Mouse (Mus musculus): Measurements from ENCODE around the gene Glrx2. TPM values are rescaled to one million over a fixed set of nuclear protein-coding genes. Genes with fewer than 3 reads are reported as not detected.
"Not testable (repeated sequence)": the region's sequence is repeated elsewhere in the genome, so short reads cannot be mapped to it uniquely, and the experiment has no call there.

Glrx2 gene
- polyA plus RNA-seq (2014; fragmentation: Nextera tagmentation; extraction: Ambion mirVana): 71.1 and 79.4 TPM in 2 replicates

- no CpG with 5 or more reads among the region's 2 CpGs for WGBS
- not testable (repeated sequence) for H3K4me1 ChIP-seq (ENCODE audit: control insufficient read depth, insufficient read depth, low read length)
Measured at GRCm38 (mm10) chr1:143716038-143716437, at the start of gene Glrx2. Gene Glrx2, plus strand, starts transcription at chr1:143716338.

GRCm38 (mm10) chr1:143675734-143676361 lies 40.3 kb upstream of the Glrx2 start:
- 96% methylated on average over 4 of the region's 4 CpGs for WGBS
- no peak overlapping the region for H3K9ac ChIP-seq (ENCODE audit: low read length)
- peaks cover 5% of the 10 kb centered on the region; the same call in 1 of the 2 replicates for H3K36me3 ChIP-seq (ENCODE audit: control insufficient read depth, insufficient read depth, low read length)
- H3K4me3 ChIP-seq (ENCODE audit: low read depth, low read length): no peak overlapping the region
- ATAC-seq (ENCODE audit: insufficient number of reproducible peaks, low FRiP score, low TSS enrichment, low read depth) (no peak), DNase-seq (ENCODE audit: low spot score) (no peak)
- H3K9me3 ChIP-seq (ENCODE audit: control insufficient read depth, low read length): no peaks in the 10 kb centered on the region
- no peak overlapping the region for H3K4me2 ChIP-seq (ENCODE audit: low read depth, severe bottlenecking)
- H3K27ac ChIP-seq (replicated peaks; ENCODE audit: low read depth, low read length): no peak overlapping the region
- H3K27me3 ChIP-seq (ENCODE audit: control insufficient read depth, insufficient read depth, low read length): no peaks in the 10 kb centered on the region
- H3K4me1 ChIP-seq (ENCODE audit: control insufficient read depth, insufficient read depth, low read length): no peaks in the 10 kb centered on the region

More at GRCm38 (mm10) chr1:143716038-143716437, at the start of gene Glrx2:
- DNase-seq (ENCODE audit: low spot score); H3K27ac ChIP-seq (replicated peaks; ENCODE audit: low read depth, low read length); H3K27me3 ChIP-seq (ENCODE audit: control insufficient read depth, insufficient read depth, low read length); H3K9me3 ChIP-seq (ENCODE audit: control insufficient read depth, low read length); H3K36me3 ChIP-seq (ENCODE audit: control insufficient read depth, insufficient read depth, low read length); H3K9ac ChIP-seq (ENCODE audit: low read length); H3K4me3 ChIP-seq (ENCODE audit: low read depth, low read length); ATAC-seq (ENCODE audit: insufficient number of reproducible peaks, low FRiP score, low TSS enrichment, low read depth); H3K4me2 ChIP-seq (ENCODE audit: low read depth, severe bottlenecking): not testable (repeated sequence)

- Histone ChIP-seq H3K9me3 (ENCODE audit: control insufficient read depth, low read length) (no peaks in the 10 kb centered on the region), H3K9ac (ENCODE audit: low read length) (no peak overlapping the region), H3K27me3 (ENCODE audit: control insufficient read depth, insufficient read depth, low read length) (no peaks in the 10 kb centered on the region), H3K4me1 (ENCODE audit: control insufficient read depth, insufficient read depth, low read length) (no peaks in the 10 kb centered on the region), H3K4me3 (ENCODE audit: low read depth, low read length) (no peak overlapping the region), H3K27ac (replicated peaks; ENCODE audit: low read depth, low read length) (no peak overlapping the region), H3K4me2 (ENCODE audit: low read depth, severe bottlenecking) (no peak overlapping the region), H3K36me3 (ENCODE audit: control insufficient read depth, insufficient read depth, low read length) (peaks cover 7% of the 10 kb centered on the region; the same call in 1 of the 2 replicates)
- no peak for DNase-seq (ENCODE audit: low spot score)
- no peak for ATAC-seq (ENCODE audit: insufficient number of reproducible peaks, low FRiP score, low TSS enrichment, low read depth)
- 95% methylated on average over 5 of the region's 5 CpGs for WGBS
Measured at GRCm38 (mm10) chr1:143681108-143681507, 35.0 kb upstream of the Glrx2 start.

GRCm38 (mm10) chr1:143684849-143685248 lies 31.3 kb upstream of the Glrx2 start:
- WGBS: 92% methylated on average over 3 of the region's 3 CpGs
- H3K4me3 ChIP-seq (ENCODE audit: low read depth, low read length): no peak overlapping the region
- H3K4me2 ChIP-seq (ENCODE audit: low read depth, severe bottlenecking): no peak overlapping the region
- DNase-seq (ENCODE audit: low spot score): no peak
- H3K9me3 ChIP-seq (ENCODE audit: control insufficient read depth, low read length): no peaks in the 10 kb centered on the region
- H3K27ac ChIP-seq (replicated peaks; ENCODE audit: low read depth, low read length): no peak overlapping the region
- no peaks in the 10 kb centered on the region for H3K27me3 ChIP-seq (ENCODE audit: control insufficient read depth, insufficient read depth, low read length)
- H3K9ac ChIP-seq (ENCODE audit: low read length): no peak overlapping the region
- ATAC-seq (ENCODE audit: insufficient number of reproducible peaks, low FRiP score, low TSS enrichment, low read depth): no peak
- 0 out of 2 replicates have a peak, but pooled peaks cover 4% of the 10 kb centered on the region for H3K36me3 ChIP-seq (ENCODE audit: control insufficient read depth, insufficient read depth, low read length)
- H3K4me1 ChIP-seq (ENCODE audit: control insufficient read depth, insufficient read depth, low read length): no peaks in the 10 kb centered on the region

- H3K36me3 ChIP-seq (ENCODE audit: control insufficient read depth, insufficient read depth, low read length): 0 out of 2 replicates have a peak, but pooled peaks cover 2% of the 10 kb centered on the region
- no peaks in the 10 kb centered on the region for H3K9me3 ChIP-seq (ENCODE audit: control insufficient read depth, low read length)
- peak overlapping the region; percentile 95 for H3K9ac ChIP-seq (ENCODE audit: low read length)
- under 1% methylated on average over 13 of the region's 13 CpGs for WGBS
- ATAC-seq (ENCODE audit: insufficient number of reproducible peaks, low FRiP score, low TSS enrichment, low read depth) (no peak), DNase-seq (ENCODE audit: low spot score) (no peak)
- peak overlapping the region; percentile 57 for H3K4me3 ChIP-seq (ENCODE audit: low read depth, low read length)
- peaks cover 3% of the 10 kb centered on the region; the same call in 1 of the 2 replicates for H3K4me1 ChIP-seq (ENCODE audit: control insufficient read depth, insufficient read depth, low read length)
- H3K4me2 ChIP-seq (ENCODE audit: low read depth, severe bottlenecking): peak overlapping the region; percentile 68
- no peak overlapping the region for H3K27ac ChIP-seq (replicated peaks; ENCODE audit: low read depth, low read length)
- no peaks in the 10 kb centered on the region for H3K27me3 ChIP-seq (ENCODE audit: control insufficient read depth, insufficient read depth, low read length)
Measured at GRCm38 (mm10) chr1:143701736-143702135, 14.4 kb upstream of the Glrx2 start.

GRCm38 (mm10) chr1:143702141-143702740 lies 13.9 kb upstream of the Glrx2 start:
- peak overlapping the region; percentile 68 for H3K4me2 ChIP-seq (ENCODE audit: low read depth, severe bottlenecking)
- peaks cover 3% of the 10 kb centered on the region; the same call in 1 of the 2 replicates for H3K4me1 ChIP-seq (ENCODE audit: control insufficient read depth, insufficient read depth, low read length)
- no peaks in the 10 kb centered on the region for H3K27me3 ChIP-seq (ENCODE audit: control insufficient read depth, insufficient read depth, low read length)
- peak overlapping the region; percentile 95 for H3K9ac ChIP-seq (ENCODE audit: low read length)
- no peak for DNase-seq (ENCODE audit: low spot score)
- H3K36me3 ChIP-seq (ENCODE audit: control insufficient read depth, insufficient read depth, low read length): no peaks in the 10 kb centered on the region
- H3K4me3 ChIP-seq (ENCODE audit: low read depth, low read length): peak overlapping the region; percentile 57
- H3K9me3 ChIP-seq (ENCODE audit: control insufficient read depth, low read length): no peaks in the 10 kb centered on the region
- ATAC-seq (ENCODE audit: insufficient number of reproducible peaks, low FRiP score, low TSS enrichment, low read depth): peak; percentile 75
- under 1% methylated on average over 33 of the region's 48 CpGs for WGBS
- H3K27ac ChIP-seq (replicated peaks; ENCODE audit: low read depth, low read length): peak overlapping the region; percentile 88

GRCm38 (mm10) chr1:143702741-143703262 lies 13.3 kb upstream of the Glrx2 start, which contains the start of gene Cdc73:
Gene Cdc73, minus strand, starts transcription at chr1:143702893.
- ATAC-seq (ENCODE audit: insufficient number of reproducible peaks, low FRiP score, low TSS enrichment, low read depth) (peak; percentile 99), DNase-seq (ENCODE audit: low spot score) (peak; percentile 91)
- H3K4me2 ChIP-seq (ENCODE audit: low read depth, severe bottlenecking): peak within 1 kb of the TSS; percentile 68
- under 1% methylated on average over 48 of the region's 74 CpGs for WGBS
- peak within 1 kb of the TSS; percentile 88 for H3K27ac ChIP-seq (replicated peaks; ENCODE audit: low read depth, low read length)
- peak within 1 kb of the TSS; percentile 95 for H3K9ac ChIP-seq (ENCODE audit: low read length)
- H3K27me3 ChIP-seq (ENCODE audit: control insufficient read depth, insufficient read depth, low read length): no peaks in the 10 kb centered on the region
- H3K9me3 ChIP-seq (ENCODE audit: control insufficient read depth, low read length): no peaks in the 10 kb centered on the region
- peaks cover 3% of the 10 kb centered on the region; the same call in 1 of the 2 replicates for H3K4me1 ChIP-seq (ENCODE audit: control insufficient read depth, insufficient read depth, low read length)
- peak within 1 kb of the TSS; percentile 57 for H3K4me3 ChIP-seq (ENCODE audit: low read depth, low read length)
- no peaks in the 10 kb centered on the region for H3K36me3 ChIP-seq (ENCODE audit: control insufficient read depth, insufficient read depth, low read length)

GRCm38 (mm10) chr1:143707006-143707405 lies 9.1 kb upstream of the Glrx2 start:
- Histone ChIP-seq H3K4me2 (ENCODE audit: low read depth, severe bottlenecking) (no peak overlapping the region), H3K4me1 (ENCODE audit: control insufficient read depth, insufficient read depth, low read length) (no peaks in the 10 kb centered on the region), H3K9ac (ENCODE audit: low read length) (no peak overlapping the region), H3K27ac (replicated peaks; ENCODE audit: low read depth, low read length) (no peak overlapping the region), H3K4me3 (ENCODE audit: low read depth, low read length) (no peak overlapping the region), H3K9me3 (ENCODE audit: control insufficient read depth, low read length) (no peaks in the 10 kb centered on the region), H3K27me3 (ENCODE audit: control insufficient read depth, insufficient read depth, low read length) (no peaks in the 10 kb centered on the region), H3K36me3 (ENCODE audit: control insufficient read depth, insufficient read depth, low read length) (no peaks in the 10 kb centered on the region)
- no peak for ATAC-seq (ENCODE audit: insufficient number of reproducible peaks, low FRiP score, low TSS enrichment, low read depth)
- DNase-seq (ENCODE audit: low spot score): no peak
- 79% methylated on average over 4 of the region's 4 CpGs for whole genome bisulfite sequencing
